Mouse (Mus musculus): ENCODE results near the gene Gm1993.
"Not testable (repeated sequence)": the region's sequence is repeated elsewhere in the genome, so short reads cannot be mapped to it uniquely, and the experiment has no call there.

Gm1993 gene

GRCm38 (mm10) chrX:25570352-25570751, at the start of gene Gm1993:
Gene Gm1993 (minus strand): TSS chrX:25570452.
- not testable (repeated sequence) for DNase-seq
